Mouse (Mus musculus): Measurements from ENCODE around the gene Nrbf2. TPM values are rescaled to one million over a fixed set of nuclear protein-coding genes. Genes with fewer than 3 reads are reported as not detected.

The Nrbf2 gene
- total RNA-seq (2023), result 10 to 100 TPM; 12.6 to 14.3 TPM

DNA sequence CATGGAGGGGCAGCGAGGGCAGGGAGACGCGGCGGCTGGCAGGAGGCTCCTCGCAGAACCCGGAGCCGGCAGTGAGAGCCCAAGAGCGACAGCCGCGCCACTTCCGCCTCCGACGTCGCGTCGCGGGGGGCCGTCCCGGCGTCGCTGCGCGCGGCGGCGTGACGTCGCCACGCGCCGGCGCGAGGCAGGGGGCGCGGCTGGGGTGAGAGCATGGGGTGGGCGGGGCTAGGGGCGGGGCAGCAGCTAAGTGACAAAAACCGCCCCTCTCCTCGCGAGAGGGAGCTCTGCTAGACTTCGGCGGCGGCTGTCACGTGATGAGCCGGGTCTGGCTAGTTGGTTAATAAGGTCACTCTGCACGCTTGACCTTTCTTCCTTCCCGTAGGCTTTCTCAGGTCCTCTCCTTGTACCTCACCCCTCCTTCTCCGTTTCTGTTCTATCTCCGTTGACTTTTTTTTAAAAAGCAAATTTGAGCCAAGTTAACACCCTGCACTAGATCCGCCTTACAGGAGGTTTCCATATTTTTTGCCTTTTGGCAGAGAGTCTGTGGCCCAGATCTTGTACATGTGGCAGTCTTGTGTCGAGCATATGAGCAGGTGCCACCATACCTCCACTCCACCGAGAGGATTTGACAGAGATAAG lies at the start of gene Nrbf2:
TSS of gene Nrbf2 (minus strand) at position 130 of the 639 bp plus-strand sequence.

Other genes with a start within 250 kb of the Nrbf2 start
- gene Jmjd1c, start 189.2 kb downstream of the Nrbf2 start, total RNA-seq (2023), result 100 to 1,000 TPM; 333 to 401 TPM
- 10 to 100 TPM; 28.7 to 30.6 TPM for gene Reep3, start 188.4 kb downstream of the Nrbf2 start, total RNA-seq (2023)